Mouse (Mus musculus): ENCODE results near the gene Sfxn4.

- TF ChIP-seq MAX (IDR thresholded peaks at IDR 0.05; ENCODE audit: low read length) = no peak
- TF ChIP-seq RCOR1 (conservative IDR thresholded peaks at IDR 0.05; ENCODE audit: low read depth, low read length) = no peak
- TF ChIP-seq CTCF (conservative IDR thresholded peaks at IDR 0.05 in 1 of 2, IDR thresholded peaks at IDR 0.05 in 1 of 2; ENCODE audit: low read depth in 2 of 2, low read length in 2 of 2) = no peak
- no peak for TF ChIP-seq POLR2A (IDR thresholded peaks at IDR 0.05; ENCODE audit: low read depth, low read length)
- no peak for TF ChIP-seq TCF12 (IDR thresholded peaks at IDR 0.05; ENCODE audit: low read depth, low read length)
- TF ChIP-seq BHLHE40 (IDR thresholded peaks at IDR 0.05; ENCODE audit: low read depth, low read length) = no peak
- no peak for TF ChIP-seq EP300 (IDR thresholded peaks at IDR 0.05; ENCODE audit: low read length)
- no peak for TF ChIP-seq MXI1 (IDR thresholded peaks at IDR 0.05; ENCODE audit: low read depth, low read length)
- no peak for TF ChIP-seq JUND (conservative IDR thresholded peaks at IDR 0.05; ENCODE audit: low read depth, low read length)
- no peak for TF ChIP-seq USF2 (conservative IDR thresholded peaks at IDR 0.05; ENCODE audit: low read depth, low read length)
- TF ChIP-seq MEF2A (IDR thresholded peaks at IDR 0.05; ENCODE audit: borderline replicate concordance, low read depth, low read length) = no peak
- no peak for TF ChIP-seq GABPA (IDR thresholded peaks at IDR 0.05; ENCODE audit: insufficient replicate concordance, low read depth, low read length)
These were observed 48.1 kb downstream of the Sfxn4 start for GRCm38 (mm10) chr19:60813133-60813532.
